Mouse (Mus musculus) erythroblast, adult 5-6 weeks (primary cell): ENCODE measurements around the gene Macf1. TPM values are rescaled to one million over a fixed set of nuclear protein-coding genes. Genes with fewer than 3 reads are reported as not detected.
A peak's percentile ranks its signal among the peaks of the same experiment; 100 is the strongest.

Experiments used
- ATAC-seq: replicated peaks from 2 replicates; pipeline ENCODE4 v1.8.0; 2016; ENCODE audit warnings: moderate number of reproducible peaks, mild to moderate bottlenecking, moderate TSS enrichment, inconsistent platforms; ENCODE audit not compliant: poor library complexity, low FRiP score, severe bottlenecking
- total RNA-seq, 2 experiments: library from RNA; stranded (forward) in 1 of 2; stranded (reverse) in 1 of 2; fragments of 150-400 nt in 1 of 2; fragments of 200-764, 138-1000 nt in 1 of 2; gene quantifications; 2 replicates each; pipeline versions ENCODE4 v1.2.3 to v1.2.4; 2015 to 2017; ENCODE audit warnings: low replicate concordance in 2 of 2

Gene Macf1
- total RNA-seq, 2 experiments from 2014 or later, result 52.5 to 65.5 TPM

- no peak for ATAC-seq
Observed at GRCm38 (mm10) chr4:123394269-123394668, 289.9 kb downstream of the Macf1 start.

GRCm38 (mm10) chr4:123393004-123393403, 291.2 kb downstream of the Macf1 start:
- no peak for ATAC-seq

GRCm38 (mm10) chr4:123392187-123392586, 292.0 kb downstream of the Macf1 start:
- peak; percentile 70 for ATAC-seq

- no peak for ATAC-seq
Observed at GRCm38 (mm10) chr4:123385028-123385427, 299.1 kb downstream of the Macf1 start.

GRCm38 (mm10) chr4:123383173-123383572, 301.0 kb downstream of the Macf1 start:
- ATAC-seq, result no peak

- ATAC-seq, result no peak
Observed at GRCm38 (mm10) chr4:123382051-123382450, 302.1 kb downstream of the Macf1 start.

- ATAC-seq, result no peak
Observed at GRCm38 (mm10) chr4:123381598-123381997, 302.6 kb downstream of the Macf1 start.

- ATAC-seq, result no peak
Observed at GRCm38 (mm10) chr4:123376031-123376430, 308.1 kb downstream of the Macf1 start.

- ATAC-seq, result no peak
Observed at GRCm38 (mm10) chr4:123374316-123375008, 309.7 kb downstream of the Macf1 start.

GRCm38 (mm10) chr4:123363555-123363954, 320.6 kb downstream of the Macf1 start:
- ATAC-seq, result no peak

GRCm38 (mm10) chr4:123360771-123361170, 323.4 kb downstream of the Macf1 start:
- ATAC-seq, result no peak

- no peak for ATAC-seq
Observed at GRCm38 (mm10) chr4:123358613-123359012, 325.5 kb downstream of the Macf1 start.

- no peak for ATAC-seq
Observed at GRCm38 (mm10) chr4:123355941-123356340, 328.2 kb downstream of the Macf1 start.

GRCm38 (mm10) chr4:123353271-123353877, 330.8 kb downstream of the Macf1 start:
- no peak for ATAC-seq

- ATAC-seq, result no peak
Observed at GRCm38 (mm10) chr4:123343471-123343789, 340.7 kb downstream of the Macf1 start.

GRCm38 (mm10) chr4:123342642-123343470, 341.3 kb downstream of the Macf1 start, which contains the start of gene Bmp8a:
Bmp8a (minus strand) TSS chr4:123343252.
- peak; percentile 63 for ATAC-seq

- ATAC-seq, result no peak
Observed at GRCm38 (mm10) chr4:123342091-123342641, 342.0 kb downstream of the Macf1 start.

- no peak for ATAC-seq
Observed at GRCm38 (mm10) chr4:123340232-123340631, 343.9 kb downstream of the Macf1 start.

- no peak for ATAC-seq
Observed at GRCm38 (mm10) chr4:123337693-123338092, 346.5 kb downstream of the Macf1 start.

- no peak for ATAC-seq
Observed at GRCm38 (mm10) chr4:123335796-123336585, 348.2 kb downstream of the Macf1 start.
